Mouse (Mus musculus): ENCODE data around the gene Adra1b. TPM values are rescaled to one million over a fixed set of nuclear protein-coding genes. Genes with fewer than 3 reads are reported as not detected.

The Adra1b gene
- polyA plus RNA-seq, 1 experiment from 2014 or later: 12.1 TPM

DNA sequence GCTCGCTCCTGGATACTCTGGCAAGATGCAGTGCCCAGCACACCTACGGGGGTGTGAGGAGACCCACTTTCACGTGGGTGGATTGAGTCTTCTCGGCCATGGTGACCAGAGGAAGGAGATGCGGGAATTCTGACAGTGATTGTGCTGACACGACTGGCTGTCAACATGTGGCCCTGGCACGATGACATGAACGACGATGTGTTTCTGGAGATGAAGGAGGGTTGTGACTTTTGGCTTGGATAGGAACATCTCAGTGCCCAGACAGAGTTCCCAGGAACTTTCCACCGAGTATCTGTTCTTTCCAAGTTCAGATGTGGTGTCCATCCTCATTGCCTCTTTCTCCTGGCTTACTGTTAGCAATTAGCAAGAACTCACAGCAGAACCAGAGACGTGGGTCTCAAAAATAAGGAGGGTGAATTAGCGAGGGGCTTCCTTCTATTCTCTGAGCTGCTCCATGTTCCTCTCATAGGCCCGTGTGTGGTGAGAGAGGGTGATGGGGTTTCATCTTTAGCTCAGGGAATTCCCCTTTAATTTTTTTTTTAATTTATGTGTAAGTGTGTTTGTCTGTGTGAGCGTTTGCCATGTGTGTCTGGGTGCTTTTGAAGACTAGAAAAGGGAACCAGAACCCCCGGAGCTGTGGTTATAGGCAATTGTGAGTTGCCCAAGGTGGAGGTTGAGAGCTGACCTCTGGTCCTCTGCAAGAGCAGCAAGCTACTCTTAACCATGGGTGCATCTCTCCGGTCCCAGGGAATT lies 11.3 kb upstream of the Adra1b start:
- no peaks in the 10 kb centered on the region for H3K4me1 ChIP-seq (ENCODE audit: control insufficient read depth, insufficient read depth, low read length)
- no peaks in the 10 kb centered on the region for H3K36me3 ChIP-seq (ENCODE audit: control insufficient read depth, insufficient read depth, low read length)
- no peaks in the 10 kb centered on the region for H3K9me3 ChIP-seq (replicated peaks; ENCODE audit: control insufficient read depth, low read length, poor library complexity, severe bottlenecking)
- H3K27me3 ChIP-seq (ENCODE audit: control insufficient read depth, insufficient read depth, low read depth, low read length): no peaks in the 10 kb centered on the region
- no peak overlapping the region for H3K4me2 ChIP-seq (ENCODE audit: low read length)
- no peak for ATAC-seq
- no peak overlapping the region for H3K27ac ChIP-seq (ENCODE audit: low read length)
- WGBS: 91% methylated on average over 16 of the region's 16 CpGs
- no peak overlapping the region for H3K4me3 ChIP-seq (ENCODE audit: low read depth, low read length)
- no peak overlapping the region for H3K9ac ChIP-seq (ENCODE audit: low read depth, low read length)

- H3K4me2 ChIP-seq (ENCODE audit: low read length): no peak overlapping the region
- H3K27ac ChIP-seq (ENCODE audit: low read length): no peak overlapping the region
- H3K4me3 ChIP-seq (ENCODE audit: low read depth, low read length): no peak overlapping the region
- WGBS: 86% methylated on average over 6 of the region's 6 CpGs
- no peaks in the 10 kb centered on the region for H3K9me3 ChIP-seq (replicated peaks; ENCODE audit: control insufficient read depth, low read length, poor library complexity, severe bottlenecking)
- H3K27me3 ChIP-seq (ENCODE audit: control insufficient read depth, insufficient read depth, low read depth, low read length): no peaks in the 10 kb centered on the region
- H3K9ac ChIP-seq (ENCODE audit: low read depth, low read length): no peak overlapping the region
- no peaks in the 10 kb centered on the region for H3K4me1 ChIP-seq (ENCODE audit: control insufficient read depth, insufficient read depth, low read length)
- no peak for ATAC-seq
- H3K36me3 ChIP-seq (ENCODE audit: control insufficient read depth, insufficient read depth, low read length): no peaks in the 10 kb centered on the region
Observed at GRCm38 (mm10) chr11:43911646-43912045, 10.6 kb upstream of the Adra1b start.

DNA sequence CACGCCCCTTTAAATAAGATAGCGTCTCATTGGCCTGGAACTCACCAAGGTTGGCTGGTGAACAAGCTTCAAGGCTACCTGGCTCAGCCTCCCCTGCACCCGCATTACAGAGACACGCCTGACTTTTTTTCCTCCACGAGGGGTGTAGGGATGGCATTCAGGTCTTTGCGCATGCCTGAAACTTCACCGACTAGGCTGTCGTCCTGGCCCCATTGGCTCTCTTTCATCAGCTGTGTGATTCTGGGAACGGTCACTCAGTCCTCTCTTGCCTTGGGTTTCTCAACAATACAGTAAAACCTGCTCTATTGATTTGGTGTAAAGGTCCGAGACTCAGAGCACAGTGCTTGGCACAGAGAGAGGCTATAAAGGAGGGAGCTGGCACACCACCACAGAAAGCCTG lies 2.3 kb upstream of the Adra1b start:
- H3K4me3 ChIP-seq (ENCODE audit: low read depth, low read length): no peak overlapping the region
- H3K4me2 ChIP-seq (ENCODE audit: low read length): no peak overlapping the region
- H3K27ac ChIP-seq (ENCODE audit: low read length): no peak overlapping the region
- H3K36me3 ChIP-seq (ENCODE audit: control insufficient read depth, insufficient read depth, low read length): no peaks in the 10 kb centered on the region
- no peaks in the 10 kb centered on the region for H3K4me1 ChIP-seq (ENCODE audit: control insufficient read depth, insufficient read depth, low read length)
- no peaks in the 10 kb centered on the region for H3K27me3 ChIP-seq (ENCODE audit: control insufficient read depth, insufficient read depth, low read depth, low read length)
- no peak overlapping the region for H3K9ac ChIP-seq (ENCODE audit: low read depth, low read length)
- H3K9me3 ChIP-seq (replicated peaks; ENCODE audit: control insufficient read depth, low read length, poor library complexity, severe bottlenecking): no peaks in the 10 kb centered on the region
- WGBS: 83% methylated on average over 10 of the region's 10 CpGs
- ATAC-seq: no peak

GRCm38 (mm10) chr11:43899696-43900095 lies 1.3 kb downstream of the Adra1b start:
- no peak for ATAC-seq
- H3K27me3 ChIP-seq (ENCODE audit: control insufficient read depth, insufficient read depth, low read depth, low read length): no peaks in the 10 kb centered on the region
- no peaks in the 10 kb centered on the region for H3K4me1 ChIP-seq (ENCODE audit: control insufficient read depth, insufficient read depth, low read length)
- H3K36me3 ChIP-seq (ENCODE audit: control insufficient read depth, insufficient read depth, low read length): no peaks in the 10 kb centered on the region
- H3K4me2 ChIP-seq (ENCODE audit: low read length): no peak overlapping the region
- no peak overlapping the region for H3K4me3 ChIP-seq (ENCODE audit: low read depth, low read length)
- H3K27ac ChIP-seq (ENCODE audit: low read length): no peak overlapping the region
- no peaks in the 10 kb centered on the region for H3K9me3 ChIP-seq (replicated peaks; ENCODE audit: control insufficient read depth, low read length, poor library complexity, severe bottlenecking)
- 89% methylated on average over 2 of the region's 2 CpGs for WGBS
- H3K9ac ChIP-seq (ENCODE audit: low read depth, low read length): no peak overlapping the region

DNA sequence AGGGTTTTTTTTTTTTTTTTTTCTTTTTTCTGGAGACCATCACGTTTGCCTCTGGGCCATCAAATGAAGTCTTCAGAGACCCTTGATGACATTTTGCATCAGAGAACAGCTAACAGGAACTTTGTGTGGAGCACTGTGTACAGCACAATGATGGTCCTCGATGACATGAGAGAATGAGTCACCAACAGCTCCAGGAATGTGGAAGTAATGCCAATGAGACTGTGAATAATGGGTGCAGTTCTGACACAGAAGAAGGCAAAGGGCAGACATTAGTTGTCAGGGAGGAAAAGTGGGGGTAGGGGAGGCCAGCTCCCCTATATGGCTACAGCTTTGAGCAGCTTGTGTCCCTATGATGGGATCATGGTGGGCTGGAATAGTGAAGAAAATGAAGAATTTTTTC lies 5.7 kb downstream of the Adra1b start:
- Histone ChIP-seq H3K4me2 (ENCODE audit: low read length) (no peak overlapping the region), H3K4me3 (ENCODE audit: low read depth, low read length) (no peak overlapping the region), H3K4me1 (ENCODE audit: control insufficient read depth, insufficient read depth, low read length) (no peaks in the 10 kb centered on the region), H3K9me3 (replicated peaks; ENCODE audit: control insufficient read depth, low read length, poor library complexity, severe bottlenecking) (no peaks in the 10 kb centered on the region), H3K27me3 (ENCODE audit: control insufficient read depth, insufficient read depth, low read depth, low read length) (no peaks in the 10 kb centered on the region), H3K9ac (ENCODE audit: low read depth, low read length) (no peak overlapping the region), H3K36me3 (ENCODE audit: control insufficient read depth, insufficient read depth, low read length) (no peaks in the 10 kb centered on the region), H3K27ac (ENCODE audit: low read length) (no peak overlapping the region)
- WGBS: 66% methylated on average over 2 of the region's 2 CpGs
- no peak for ATAC-seq

- no peaks in the 10 kb centered on the region for H3K4me1 ChIP-seq (ENCODE audit: control insufficient read depth, insufficient read depth, low read length)
- no peak overlapping the region for H3K4me2 ChIP-seq (ENCODE audit: low read length)
- WGBS: 81% methylated on average over 4 of the region's 4 CpGs
- no peak for ATAC-seq
- no peak overlapping the region for H3K9ac ChIP-seq (ENCODE audit: low read depth, low read length)
- H3K4me3 ChIP-seq (ENCODE audit: low read depth, low read length): no peak overlapping the region
- H3K27me3 ChIP-seq (ENCODE audit: control insufficient read depth, insufficient read depth, low read depth, low read length): no peaks in the 10 kb centered on the region
- no peak overlapping the region for H3K27ac ChIP-seq (ENCODE audit: low read length)
- H3K36me3 ChIP-seq (ENCODE audit: control insufficient read depth, insufficient read depth, low read length): no peaks in the 10 kb centered on the region
- no peaks in the 10 kb centered on the region for H3K9me3 ChIP-seq (replicated peaks; ENCODE audit: control insufficient read depth, low read length, poor library complexity, severe bottlenecking)
Observed at GRCm38 (mm10) chr11:43892546-43892945, 8.5 kb downstream of the Adra1b start.

- Histone ChIP-seq H3K4me3 (ENCODE audit: low read depth, low read length) (no peak overlapping the region), H3K4me1 (ENCODE audit: control insufficient read depth, insufficient read depth, low read length) (no peaks in the 10 kb centered on the region), H3K27ac (ENCODE audit: low read length) (no peak overlapping the region), H3K9ac (ENCODE audit: low read depth, low read length) (no peak overlapping the region), H3K4me2 (ENCODE audit: low read length) (no peak overlapping the region), H3K27me3 (ENCODE audit: control insufficient read depth, insufficient read depth, low read depth, low read length) (no peaks in the 10 kb centered on the region), H3K9me3 (replicated peaks; ENCODE audit: control insufficient read depth, low read length, poor library complexity, severe bottlenecking) (no peaks in the 10 kb centered on the region), H3K36me3 (ENCODE audit: control insufficient read depth, insufficient read depth, low read length) (no peaks in the 10 kb centered on the region)
- ATAC-seq: no peak
- WGBS: 88% methylated on average over 3 of the region's 3 CpGs
Observed at GRCm38 (mm10) chr11:43891457-43891856, 9.6 kb downstream of the Adra1b start.

GRCm38 (mm10) chr11:43889208-43889915 lies 11.6 kb downstream of the Adra1b start:
- Histone ChIP-seq H3K27me3 (ENCODE audit: control insufficient read depth, insufficient read depth, low read depth, low read length) (no peaks in the 10 kb centered on the region), H3K4me1 (ENCODE audit: control insufficient read depth, insufficient read depth, low read length) (no peaks in the 10 kb centered on the region), H3K9ac (ENCODE audit: low read depth, low read length) (no peak overlapping the region), H3K27ac (ENCODE audit: low read length) (no peak overlapping the region), H3K36me3 (ENCODE audit: control insufficient read depth, insufficient read depth, low read length) (no peaks in the 10 kb centered on the region), H3K4me2 (ENCODE audit: low read length) (no peak overlapping the region), H3K4me3 (ENCODE audit: low read depth, low read length) (no peak overlapping the region), H3K9me3 (replicated peaks; ENCODE audit: control insufficient read depth, low read length, poor library complexity, severe bottlenecking) (no peaks in the 10 kb centered on the region)
- WGBS: 73% methylated on average over 8 of the region's 8 CpGs
- ATAC-seq: no peak

DNA sequence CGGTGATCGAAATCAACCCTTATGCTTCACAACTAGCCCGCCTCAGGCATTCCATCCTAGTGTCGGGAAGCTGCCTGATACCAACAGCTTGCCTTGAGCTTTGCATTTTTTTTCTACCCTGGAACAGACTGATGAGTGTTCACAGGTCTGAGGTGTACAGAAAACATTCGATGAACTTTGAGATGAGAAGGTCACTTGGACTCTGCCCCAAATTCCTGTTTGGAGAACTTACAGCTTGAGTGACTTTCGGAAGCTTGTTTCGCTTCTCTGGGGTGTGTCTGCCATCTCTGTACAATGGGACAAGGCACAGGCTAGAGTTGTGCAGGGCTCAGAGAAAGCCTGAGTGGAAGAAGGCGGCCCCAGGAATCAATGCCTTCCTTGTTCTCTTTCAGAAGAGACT lies 12.3 kb downstream of the Adra1b start:
- Histone ChIP-seq H3K4me3 (ENCODE audit: low read depth, low read length) (no peak overlapping the region), H3K36me3 (ENCODE audit: control insufficient read depth, insufficient read depth, low read length) (no peaks in the 10 kb centered on the region), H3K9me3 (replicated peaks; ENCODE audit: control insufficient read depth, low read length, poor library complexity, severe bottlenecking) (no peaks in the 10 kb centered on the region), H3K9ac (ENCODE audit: low read depth, low read length) (no peak overlapping the region), H3K4me2 (ENCODE audit: low read length) (no peak overlapping the region), H3K27ac (ENCODE audit: low read length) (no peak overlapping the region), H3K4me1 (ENCODE audit: control insufficient read depth, insufficient read depth, low read length) (no peaks in the 10 kb centered on the region), H3K27me3 (ENCODE audit: control insufficient read depth, insufficient read depth, low read depth, low read length) (no peaks in the 10 kb centered on the region)
- no peak for ATAC-seq
- WGBS: 87% methylated on average over 8 of the region's 8 CpGs

All from midbrain, embryonic 16.5 days (tissue).